Mouse (Mus musculus): ENCODE measurements around the gene Satb2. TPM values are rescaled to one million over a fixed set of nuclear protein-coding genes. Genes with fewer than 3 reads are reported as not detected.

Satb2 gene
- total RNA-seq, 1 experiment from 2014 or later: 0.23 TPM

- no peak for ATAC-seq (ENCODE audit: extremely low read depth, insufficient number of reproducible peaks, low FRiP score, poor library complexity, severe bottlenecking)
Observed at GRCm38 (mm10) chr1:56789641-56790040, 188.8 kb downstream of the Satb2 start.

DNA sequence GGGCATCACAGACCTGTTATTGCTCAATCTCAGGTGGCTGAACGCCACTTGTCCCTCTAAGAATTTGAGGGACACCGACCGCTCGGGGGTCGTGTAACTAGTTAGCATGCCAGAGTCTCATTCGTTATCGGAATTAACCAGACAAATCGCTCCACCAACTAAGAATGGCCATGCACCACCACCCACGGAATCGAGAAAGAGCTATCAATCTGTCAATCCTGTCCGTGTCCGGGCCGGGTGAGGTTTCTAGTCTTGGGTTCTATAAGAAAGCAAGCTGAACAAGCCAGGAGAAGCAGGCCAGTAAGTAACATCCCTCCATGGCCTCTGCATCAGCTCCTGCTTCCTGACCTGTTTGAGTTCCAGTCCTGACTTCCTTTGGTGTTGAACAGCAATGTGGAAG is 196.3 kb downstream of the Satb2 start:
- peak; percentile 96 for ATAC-seq (ENCODE audit: extremely low read depth, insufficient number of reproducible peaks, low FRiP score, poor library complexity, severe bottlenecking)

DNA sequence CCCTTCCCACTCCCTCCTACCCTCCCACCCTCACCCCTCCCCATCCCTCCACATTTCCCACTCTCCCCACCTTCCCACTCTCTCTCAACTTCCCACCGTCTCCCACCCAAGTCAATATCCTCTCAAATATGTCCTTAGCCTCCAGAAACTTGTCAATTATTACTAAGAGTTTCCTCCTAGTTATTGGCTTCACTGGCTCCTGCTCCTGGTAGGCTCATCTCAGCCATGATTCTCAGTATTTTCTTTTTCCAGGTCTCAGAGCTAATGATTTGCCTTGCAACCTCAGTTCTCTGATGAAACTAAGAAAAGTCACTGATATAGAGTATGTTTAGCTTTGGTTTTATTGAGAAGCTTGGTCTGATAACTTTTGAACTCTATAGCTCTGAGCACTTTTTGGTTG is 214.2 kb downstream of the Satb2 start:
- ATAC-seq (ENCODE audit: extremely low read depth, insufficient number of reproducible peaks, low FRiP score, poor library complexity, severe bottlenecking): no peak

DNA sequence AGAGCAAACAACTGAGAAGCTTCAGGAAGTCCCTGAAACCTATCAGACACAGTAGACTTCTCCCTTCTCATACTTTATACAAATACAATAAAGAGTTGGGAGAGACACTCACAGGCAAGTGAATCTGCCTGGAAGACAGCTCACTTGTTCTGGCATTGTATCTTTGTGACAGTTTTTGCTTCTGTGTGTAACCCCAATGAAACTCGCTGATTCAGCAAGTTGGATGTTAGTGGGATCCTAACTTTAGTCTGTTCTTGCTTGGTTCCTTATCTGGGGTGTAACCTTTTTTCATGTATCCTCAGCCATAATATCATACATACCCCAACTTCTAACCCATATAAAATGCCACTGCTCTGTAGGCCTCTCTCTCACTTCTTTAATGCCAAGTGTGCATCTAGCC is 216.9 kb downstream of the Satb2 start:
- no peak for ATAC-seq (ENCODE audit: extremely low read depth, insufficient number of reproducible peaks, low FRiP score, poor library complexity, severe bottlenecking)

DNA sequence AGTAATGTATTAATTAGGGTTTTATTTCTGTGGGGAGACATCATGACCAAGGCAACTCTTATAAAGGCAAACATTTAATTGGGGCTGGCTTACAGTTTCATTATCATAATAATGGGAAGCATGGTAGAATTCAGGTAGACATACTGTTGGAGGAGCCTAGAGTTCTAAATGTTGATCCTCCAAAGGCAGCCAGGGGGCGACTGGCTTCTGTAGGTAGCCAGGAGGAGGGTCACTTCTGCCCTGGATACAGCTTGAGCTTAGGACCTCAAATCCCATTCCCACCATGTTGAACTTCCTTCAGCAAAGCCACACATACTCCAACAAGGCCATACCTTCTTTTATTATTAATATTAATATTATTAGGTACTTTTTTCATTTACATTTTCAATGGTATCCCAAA is 225.2 kb downstream of the Satb2 start:
- ATAC-seq (ENCODE audit: extremely low read depth, insufficient number of reproducible peaks, low FRiP score, poor library complexity, severe bottlenecking): no peak

DNA sequence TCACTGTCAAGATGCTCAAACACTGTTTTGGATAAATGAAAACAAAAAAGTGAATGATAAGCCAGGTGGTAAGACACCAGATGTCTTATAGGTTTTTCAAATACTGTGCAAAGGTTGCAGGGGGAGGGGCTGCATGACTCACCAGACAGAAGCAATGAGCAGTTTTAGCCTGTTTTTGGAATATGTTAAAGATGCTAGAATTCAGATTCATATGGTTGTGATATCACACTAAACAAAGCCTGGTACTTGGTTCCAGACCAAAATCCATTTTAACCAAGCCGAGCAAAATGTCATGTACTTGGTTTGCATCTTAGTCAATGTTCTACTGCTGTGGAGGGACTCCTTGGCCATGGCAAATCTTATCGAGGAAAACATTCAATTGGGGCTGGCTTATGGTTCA is 227.8 kb downstream of the Satb2 start:
- ATAC-seq (ENCODE audit: extremely low read depth, insufficient number of reproducible peaks, low FRiP score, poor library complexity, severe bottlenecking): no peak

GRCm38 (mm10) chr1:56749629-56750311 is 228.7 kb downstream of the Satb2 start:
- no peak for ATAC-seq (ENCODE audit: extremely low read depth, insufficient number of reproducible peaks, low FRiP score, poor library complexity, severe bottlenecking)

DNA sequence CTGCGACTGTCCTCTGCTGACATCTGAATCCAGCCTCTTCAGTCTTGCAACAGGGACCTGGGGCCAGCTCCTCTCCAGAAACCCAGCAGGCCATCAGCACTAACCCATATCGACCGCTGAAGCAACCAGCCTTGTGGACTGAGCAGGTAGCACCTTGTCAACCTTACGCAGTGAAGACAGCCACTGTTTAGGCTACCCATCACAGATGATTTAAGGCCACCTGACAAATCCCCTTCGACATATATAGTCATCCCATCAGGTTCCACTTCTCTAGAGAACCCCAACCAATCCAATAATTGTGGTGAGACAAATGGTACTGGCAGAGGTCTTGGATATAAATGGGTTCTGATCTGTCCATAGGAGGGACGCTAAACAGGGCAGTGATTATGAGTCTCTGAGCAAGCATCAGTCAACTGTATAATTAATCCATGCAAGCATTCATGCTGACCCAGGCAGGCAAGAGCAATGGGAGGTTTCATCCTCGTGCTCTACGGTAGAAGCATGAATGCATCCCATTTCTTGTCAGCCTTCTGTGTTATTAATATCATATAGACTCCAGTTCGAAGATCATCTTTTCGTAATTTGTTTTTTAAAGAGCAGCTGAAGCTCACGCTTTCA is 229.5 kb downstream of the Satb2 start:
- ATAC-seq (ENCODE audit: extremely low read depth, insufficient number of reproducible peaks, low FRiP score, poor library complexity, severe bottlenecking): no peak
